Mouse (Mus musculus): ENCODE data around the gene Emc10. TPM values are rescaled to one million over a fixed set of nuclear protein-coding genes. Genes with fewer than 3 reads are reported as not detected.

Emc10 gene
- total RNA-seq, 1 experiment from 2014 or later: 81.5 TPM

- DNase-seq: no peak
Observed at GRCm38 (mm10) chr7:44526414-44527154, 30.3 kb upstream of the Emc10 start.

GRCm38 (mm10) chr7:44525126-44525832 lies 28.9 kb upstream of the Emc10 start:
- DNase-seq: peak; percentile 93

DNA sequence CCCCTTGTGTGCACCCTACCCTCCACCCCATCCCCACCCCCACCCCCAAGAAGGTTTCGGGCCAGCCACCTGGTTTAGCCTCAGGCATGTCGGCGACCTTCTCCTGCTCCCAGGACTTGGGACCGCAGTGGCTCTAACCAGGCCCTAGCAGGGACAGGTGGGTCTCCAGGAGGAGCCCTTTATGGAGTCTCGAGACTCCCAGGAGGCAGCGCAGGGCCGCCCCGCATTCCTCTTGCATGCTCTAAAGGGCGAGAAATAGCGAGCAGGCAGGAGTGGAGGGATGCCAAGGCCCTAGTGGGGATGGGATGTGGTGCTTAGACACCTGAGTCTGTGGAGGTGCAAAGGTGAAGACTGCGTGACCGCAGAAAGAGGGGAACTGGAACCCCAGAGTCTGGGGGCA lies 28.2 kb upstream of the Emc10 start, which contains the start of gene Mybpc2:
Gene Mybpc2, minus strand, starts transcription at position 155 of the 400 bp plus-strand sequence.
- no peak for DNase-seq

GRCm38 (mm10) chr7:44523056-44523455 lies 26.7 kb upstream of the Emc10 start:
- DNase-seq: no peak

GRCm38 (mm10) chr7:44521710-44522109 lies 25.4 kb upstream of the Emc10 start:
- DNase-seq: peak; percentile 75

- no peak for DNase-seq
Observed at GRCm38 (mm10) chr7:44520990-44521389, 24.7 kb upstream of the Emc10 start.

- DNase-seq: no peak
Observed at GRCm38 (mm10) chr7:44519240-44519913, 23.0 kb upstream of the Emc10 start.

GRCm38 (mm10) chr7:44507491-44507890 lies 11.2 kb upstream of the Emc10 start:
- DNase-seq: no peak

- DNase-seq: peak; percentile 81
Observed at GRCm38 (mm10) chr7:44501563-44502115, 5.3 kb upstream of the Emc10 start.

DNA sequence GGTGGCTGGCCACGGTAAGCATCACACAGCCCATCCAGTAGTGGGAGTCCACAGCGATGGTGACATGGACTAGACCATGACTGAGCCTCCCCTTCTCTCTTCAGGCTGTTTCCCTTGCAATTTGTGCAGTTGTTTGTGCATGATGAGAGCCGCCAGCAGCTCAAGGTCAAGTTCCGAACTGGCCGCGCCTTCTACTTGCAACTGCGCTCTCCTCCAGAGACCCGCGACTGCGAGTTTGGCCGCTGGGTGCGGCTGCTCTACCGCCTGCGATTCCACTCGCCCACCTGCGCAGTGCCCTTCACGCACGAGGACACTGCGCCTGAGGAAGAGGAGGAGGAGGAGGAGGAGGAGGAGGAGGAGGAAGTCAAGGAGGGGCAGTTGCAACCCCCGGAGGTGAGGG lies 3.7 kb upstream of the Emc10 start:
- no peak for DNase-seq

DNA sequence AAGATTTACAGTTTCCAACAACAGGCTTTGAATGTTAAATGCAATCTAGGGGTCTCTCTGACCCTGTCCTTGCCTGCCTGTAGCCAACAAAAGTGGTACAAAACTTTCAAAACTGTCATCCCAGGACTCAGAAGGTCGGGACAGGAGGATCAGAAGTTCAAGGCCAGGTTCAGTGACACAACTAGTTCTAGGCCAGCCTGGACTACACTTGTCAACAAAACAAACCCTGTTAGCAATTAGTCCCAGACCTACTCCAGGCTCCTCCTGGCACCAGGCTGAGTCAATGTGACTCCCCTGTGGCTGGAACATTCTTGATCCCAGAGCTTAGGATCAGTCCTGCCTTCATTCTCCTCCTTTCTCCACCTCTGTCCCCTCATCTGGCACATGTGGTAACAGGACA lies 2.6 kb upstream of the Emc10 start:
- no peak for DNase-seq

GRCm38 (mm10) chr7:44497361-44498055 lies 1.2 kb upstream of the Emc10 start:
- DNase-seq: no peak

GRCm38 (mm10) chr7:44496771-44497109 lies 411 bp upstream of the Emc10 start:
- no peak for DNase-seq

- DNase-seq: no peak
Observed at GRCm38 (mm10) chr7:44495086-44495485, 1.2 kb downstream of the Emc10 start.

GRCm38 (mm10) chr7:44494681-44495080 lies 1.6 kb downstream of the Emc10 start:
- DNase-seq: no peak

- DNase-seq: no peak
Observed at GRCm38 (mm10) chr7:44492166-44492826, 4.0 kb downstream of the Emc10 start.

- DNase-seq: no peak
Observed at GRCm38 (mm10) chr7:44491391-44491790, 4.9 kb downstream of the Emc10 start.

GRCm38 (mm10) chr7:44490281-44490680 lies 6.0 kb downstream of the Emc10 start:
- DNase-seq: no peak

- no peak for DNase-seq
Observed at GRCm38 (mm10) chr7:44488545-44488944, 7.8 kb downstream of the Emc10 start.

- DNase-seq: no peak
Observed at GRCm38 (mm10) chr7:44487936-44488335, 8.4 kb downstream of the Emc10 start.

DNA sequence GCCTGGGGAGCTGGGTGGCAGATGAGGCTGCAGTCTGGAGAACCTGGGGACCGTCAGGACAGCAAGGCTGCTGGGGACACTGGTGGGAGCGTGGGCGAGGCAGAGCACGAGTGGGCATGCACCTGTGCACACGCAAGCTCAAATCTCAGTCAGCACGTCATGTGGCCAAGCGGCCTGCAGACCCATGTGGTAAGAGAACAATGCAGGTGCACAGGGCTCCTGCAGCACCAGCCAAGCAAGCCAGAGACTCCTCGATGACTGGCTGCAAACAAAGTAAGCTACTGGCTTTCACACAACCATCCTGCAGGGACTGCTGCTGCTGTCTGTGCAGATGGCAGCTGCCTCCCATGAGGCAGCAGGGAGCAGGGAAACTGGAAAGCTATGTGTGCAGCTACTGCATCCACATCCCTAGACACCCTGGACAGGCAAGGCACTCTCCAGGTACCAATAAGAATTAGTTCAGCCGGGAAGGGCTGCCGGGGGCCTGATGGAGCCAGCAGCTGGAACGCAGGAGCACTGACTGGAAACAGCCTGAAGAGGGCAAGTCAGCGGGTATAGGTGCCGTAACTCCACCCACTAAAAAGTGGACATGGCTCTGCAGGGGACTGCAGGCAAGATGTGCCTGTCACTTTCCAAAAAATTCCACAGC lies 9.3 kb downstream of the Emc10 start:
- DNase-seq: no peak

Measured in adrenal gland, postnatal 14 days (tissue).